Mouse (Mus musculus) ovary, postnatal 10 days (tissue): ENCODE measurements around the gene Slc13a4.

ENCODE experiments used
- DNase-seq: peaks from one replicate; pipeline ENCODE4 v3.0.0; 2022; ENCODE audit warnings: low spot score

Gene Slc13a4

DNA sequence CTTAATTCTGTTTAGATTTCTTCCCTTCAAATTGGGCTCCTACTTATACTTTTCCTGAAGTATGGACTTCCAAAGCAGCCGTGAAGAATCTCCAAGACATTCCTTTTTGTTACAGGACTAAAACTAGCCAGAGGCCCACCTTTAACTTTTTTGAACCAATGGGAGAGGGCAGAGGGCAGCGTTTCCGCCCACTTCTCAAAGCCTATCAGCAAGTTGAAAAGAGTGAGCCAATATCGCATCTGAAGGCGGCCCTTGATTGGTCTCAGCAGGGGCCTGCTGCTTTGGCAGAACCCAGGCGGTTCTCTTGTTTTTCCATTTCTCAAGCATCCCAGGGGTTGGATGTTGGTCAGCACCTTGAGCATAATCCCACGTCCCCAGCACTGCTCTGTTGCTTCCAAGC lies at the start of gene Slc13a4:
TSS of gene Slc13a4 (minus strand) at position 95 of the 400 bp plus-strand sequence.
- no peak for DNase-seq

DNA sequence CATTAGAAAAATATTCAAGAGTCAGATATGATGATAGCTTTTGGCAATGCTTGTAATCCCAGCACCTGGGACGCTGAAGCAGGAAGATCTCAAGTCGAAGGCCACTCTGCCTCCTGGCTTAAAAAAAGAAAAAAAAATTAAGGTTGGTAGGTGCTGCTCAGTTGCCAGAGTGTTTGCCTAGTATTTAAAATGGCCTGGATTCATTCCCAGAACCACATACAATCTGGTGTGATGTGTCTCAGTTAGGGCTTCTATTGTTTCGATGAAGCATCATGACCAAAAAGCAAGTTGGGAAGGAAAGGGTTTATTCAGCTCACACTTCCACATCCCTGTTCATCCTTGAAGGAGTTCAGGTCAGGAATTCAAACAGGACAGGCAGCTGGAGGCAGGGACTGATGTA lies 47.4 kb upstream of the Slc13a4 start:
- no peak for DNase-seq

DNA sequence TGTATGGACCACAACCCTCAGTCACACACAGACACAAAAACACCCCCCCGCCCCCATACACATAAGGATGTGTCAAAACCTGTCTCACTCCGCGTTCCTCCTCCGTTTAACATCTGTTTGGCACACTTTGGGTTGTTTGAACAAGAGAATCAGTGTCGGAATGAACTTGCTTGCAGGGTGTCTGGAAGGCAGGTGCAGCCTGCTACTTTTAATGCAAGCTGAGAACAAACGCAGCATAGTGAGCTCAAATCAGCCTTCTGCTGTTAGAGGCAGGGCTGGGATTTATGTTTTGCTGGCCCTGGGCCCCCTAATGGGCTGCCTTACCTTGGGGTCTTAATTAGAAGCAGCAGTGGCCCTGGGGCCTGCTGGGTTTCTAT lies 46.7 kb upstream of the Slc13a4 start:
- no peak for DNase-seq

DNA sequence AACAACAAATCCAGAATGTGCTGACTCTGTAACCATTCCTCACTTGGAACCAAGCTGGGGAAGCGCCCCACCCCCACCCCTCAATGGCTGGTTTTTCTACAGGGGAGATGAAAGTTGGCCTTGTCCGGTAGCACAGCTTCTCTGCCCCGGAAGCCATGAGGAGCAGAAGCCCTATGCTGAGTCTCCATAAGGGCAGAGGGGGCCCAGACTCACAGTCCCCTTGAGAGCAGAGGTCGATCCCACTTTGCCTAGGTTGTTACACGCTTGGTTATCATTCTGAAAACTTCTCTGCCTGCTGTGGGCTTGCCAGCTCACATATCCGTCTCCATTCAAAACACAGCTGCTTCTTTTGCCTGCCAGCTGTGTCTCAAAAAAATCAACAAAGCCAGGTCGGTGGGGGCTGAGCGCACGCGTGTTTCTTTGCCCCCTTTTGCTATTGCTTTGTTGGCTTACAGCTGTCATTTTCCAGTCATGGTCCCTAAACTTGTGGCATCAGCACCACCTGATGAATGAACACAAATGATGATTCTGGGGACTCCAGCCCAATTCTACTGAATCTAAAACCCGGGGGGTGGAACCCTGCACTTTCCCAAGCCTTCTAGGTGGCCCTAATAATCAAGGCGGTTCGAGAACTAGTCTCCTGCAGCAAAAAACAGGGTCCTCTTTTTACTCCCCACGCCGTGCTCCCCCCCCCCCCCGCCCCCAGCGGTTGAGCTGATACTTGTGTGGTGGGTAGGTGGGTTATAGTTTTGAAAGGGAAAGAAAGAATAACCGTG lies 46.1 kb upstream of the Slc13a4 start:
- DNase-seq: no peak

DNA sequence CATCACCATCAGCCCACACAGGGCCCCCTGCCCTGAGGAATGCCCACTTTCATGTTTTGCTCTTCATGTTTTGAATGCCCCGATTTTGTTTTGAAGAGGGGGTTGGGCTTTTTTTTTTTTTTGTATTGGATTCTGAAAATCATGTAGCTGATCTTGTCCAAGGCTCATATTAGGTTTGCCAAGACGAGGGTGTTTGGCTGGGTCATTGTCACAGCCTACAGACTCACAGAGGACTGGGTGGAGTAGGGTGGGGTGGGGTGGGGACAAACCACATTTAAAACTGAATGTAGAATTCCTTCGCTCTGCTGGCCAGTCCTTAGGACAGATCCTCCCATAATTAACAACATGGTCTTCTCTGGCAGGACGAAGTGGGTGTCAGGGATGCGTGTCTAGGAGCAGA lies 45.5 kb upstream of the Slc13a4 start:
- DNase-seq: no peak

DNA sequence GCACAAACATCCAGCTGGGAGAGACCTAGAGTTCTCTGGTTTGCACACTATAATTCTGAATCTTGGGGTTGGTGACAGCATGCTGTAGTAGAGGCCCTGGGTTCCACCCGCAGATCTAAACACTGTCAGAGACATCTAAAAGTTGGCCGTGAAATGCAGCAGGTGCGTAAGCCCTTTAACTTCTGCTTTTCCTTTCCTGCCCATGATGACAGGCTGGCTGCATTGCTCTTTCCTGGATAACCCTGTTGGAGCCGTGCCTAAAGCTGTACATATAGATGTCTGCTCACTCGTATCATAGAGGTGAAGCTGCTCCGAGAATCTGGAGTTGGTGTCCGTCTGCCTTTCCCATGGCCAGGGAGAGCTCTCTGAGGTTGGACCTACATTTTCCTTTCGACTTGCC lies 44.9 kb upstream of the Slc13a4 start:
- no peak for DNase-seq

DNA sequence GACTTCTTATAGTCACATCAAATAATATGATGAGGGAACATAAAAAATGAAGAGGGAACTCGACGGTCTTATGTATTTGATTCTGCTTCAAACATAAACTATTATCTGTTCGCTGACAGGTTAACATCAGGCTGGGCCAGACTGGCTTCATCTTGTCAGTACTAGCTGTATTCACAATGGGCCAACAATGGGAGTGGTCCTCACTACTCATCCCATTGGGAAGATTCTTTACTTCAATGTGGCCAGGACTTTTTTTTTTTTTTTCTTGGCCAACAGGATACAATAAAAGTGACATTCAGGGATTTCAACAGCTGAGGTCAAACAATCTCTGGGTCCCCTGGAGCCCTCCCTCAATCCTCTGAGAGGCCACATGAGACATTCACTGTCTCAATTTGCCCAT lies 43.9 kb upstream of the Slc13a4 start:
- no peak for DNase-seq

DNA sequence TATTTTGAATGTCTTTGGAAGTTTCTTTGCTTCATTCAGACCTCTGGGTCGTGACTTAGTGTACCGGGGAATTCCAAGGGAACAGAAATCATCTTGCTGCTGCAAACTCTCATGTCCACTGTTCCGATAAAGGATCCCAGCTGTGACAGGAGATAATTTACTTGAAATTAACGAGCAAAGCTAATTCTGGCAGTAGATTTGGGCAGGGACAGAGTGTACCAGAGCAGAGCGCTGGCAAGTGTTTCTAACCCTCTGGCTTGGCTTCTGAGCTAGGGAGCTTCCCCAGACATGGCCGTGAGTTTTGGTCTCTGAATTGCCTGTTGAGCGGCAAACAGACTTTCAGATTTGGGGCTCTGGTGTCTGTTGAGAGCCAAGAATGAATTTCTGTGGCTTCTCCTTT lies 41.9 kb upstream of the Slc13a4 start:
- no peak for DNase-seq

DNA sequence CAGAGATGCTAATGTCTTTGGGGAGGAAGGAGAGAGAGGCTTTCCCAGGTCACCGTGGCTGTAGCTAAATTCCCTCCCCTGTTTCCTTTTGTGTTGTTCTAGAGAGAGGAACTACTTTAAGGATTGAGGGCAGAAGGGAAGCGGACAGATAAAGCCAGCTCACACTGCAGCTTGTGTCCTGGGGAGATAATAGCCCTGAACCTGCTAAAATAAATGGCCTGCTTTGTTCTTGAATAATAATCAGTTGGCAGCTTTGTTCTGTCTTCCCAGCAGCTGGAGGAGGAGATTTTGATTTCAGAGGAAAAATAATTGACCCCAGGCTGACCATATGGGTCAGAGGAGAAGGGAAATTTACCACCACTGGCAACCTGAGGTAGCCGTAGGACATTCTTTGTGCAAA lies 30.7 kb upstream of the Slc13a4 start:
- DNase-seq: no peak

DNA sequence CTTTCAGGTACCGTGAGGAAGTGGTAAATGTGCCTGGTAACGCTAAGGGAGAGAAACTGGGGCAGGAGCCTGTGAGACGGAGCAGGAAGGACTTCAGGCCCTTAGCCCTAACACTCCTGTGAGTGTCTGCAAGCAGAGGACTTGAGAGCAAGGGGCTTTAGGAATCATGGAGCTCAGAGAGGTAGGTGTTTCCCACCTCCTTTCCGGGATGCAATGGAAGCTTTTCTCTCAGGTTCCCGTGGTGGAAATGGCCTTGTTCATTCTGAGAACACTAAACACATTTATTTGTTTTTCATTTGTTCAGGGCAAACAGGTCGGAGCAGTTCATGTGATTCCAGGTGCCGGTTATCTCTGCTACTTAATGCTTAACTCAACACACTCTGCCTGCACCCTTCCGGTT lies 29.9 kb upstream of the Slc13a4 start:
- no peak for DNase-seq

DNA sequence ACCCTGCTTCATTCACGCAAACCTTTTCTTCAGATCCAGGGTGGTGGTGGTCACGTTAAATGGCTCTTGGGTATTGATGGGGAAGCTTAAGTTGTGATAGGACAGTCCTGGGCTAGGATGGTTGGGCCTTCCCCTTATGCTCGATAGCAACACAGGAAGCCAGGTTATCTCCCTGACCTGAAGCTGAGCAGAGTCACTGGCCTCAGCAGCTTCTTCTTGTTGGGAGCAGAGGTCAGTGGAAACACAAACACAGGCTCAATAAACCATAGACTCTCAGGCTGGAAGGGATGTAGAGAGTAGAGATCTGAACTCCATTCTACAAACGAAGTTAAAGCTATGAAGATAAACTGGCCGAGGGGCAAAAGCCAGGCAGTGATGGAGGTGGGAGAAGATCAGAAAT lies 27.5 kb upstream of the Slc13a4 start:
- DNase-seq: no peak

DNA sequence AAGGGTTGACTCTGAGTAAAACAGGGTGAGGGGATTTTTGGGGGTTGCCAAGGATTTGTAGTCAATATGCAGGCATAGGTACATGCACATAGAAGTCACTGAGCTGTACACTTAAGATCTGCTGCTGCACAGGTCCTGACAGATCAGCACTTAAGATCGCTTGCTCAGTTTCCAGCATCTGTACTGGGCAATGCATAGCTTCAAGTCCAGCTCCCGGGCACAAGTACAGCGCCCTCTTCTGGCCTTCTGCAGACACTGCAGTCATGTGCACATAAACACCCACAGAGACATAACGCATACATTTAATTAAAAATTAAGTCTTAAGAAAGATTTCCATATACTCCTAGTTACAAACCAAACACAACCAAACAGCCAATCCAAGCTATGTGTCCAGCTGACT lies 26.3 kb upstream of the Slc13a4 start:
- DNase-seq: no peak

DNA sequence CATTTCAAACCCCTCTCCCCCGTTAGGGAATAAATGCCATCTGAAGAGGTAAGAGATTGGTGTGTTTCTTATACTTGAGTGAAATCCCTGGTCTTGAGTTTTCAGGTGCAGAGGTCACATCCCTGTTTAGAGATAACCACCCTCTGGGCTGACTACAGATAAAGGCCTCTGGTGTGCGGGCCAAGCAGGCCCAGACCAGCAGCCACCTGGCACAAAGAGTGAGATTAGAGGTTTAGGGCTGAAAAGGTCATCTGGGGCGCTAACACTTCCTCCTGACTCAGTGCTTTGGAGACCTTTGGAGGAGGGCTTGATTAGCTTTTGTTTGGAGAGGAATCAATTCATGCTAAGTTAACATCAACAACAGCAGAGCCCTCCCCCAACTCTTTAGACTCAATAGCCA lies 25.7 kb upstream of the Slc13a4 start:
- DNase-seq: no peak

DNA sequence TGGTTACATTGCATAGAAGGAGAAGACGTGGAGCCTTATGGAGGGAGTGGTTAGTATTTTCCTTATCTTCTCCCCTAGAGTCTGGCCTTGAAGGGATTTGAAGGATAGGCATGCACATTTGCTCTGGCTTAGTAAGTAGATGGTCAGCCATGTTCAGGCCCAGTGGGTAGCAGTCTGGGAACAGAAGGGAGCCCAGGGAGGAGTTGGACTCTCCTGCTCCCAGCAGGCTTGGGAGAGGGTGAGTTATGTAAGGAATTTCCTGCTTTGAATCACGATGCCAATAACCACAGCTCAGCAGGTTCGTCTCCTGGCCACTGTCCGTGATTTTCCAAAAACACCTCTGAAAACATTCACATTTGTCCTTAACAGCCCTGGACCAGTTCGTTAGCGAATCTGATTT lies 22.9 kb upstream of the Slc13a4 start:
- no peak for DNase-seq

DNA sequence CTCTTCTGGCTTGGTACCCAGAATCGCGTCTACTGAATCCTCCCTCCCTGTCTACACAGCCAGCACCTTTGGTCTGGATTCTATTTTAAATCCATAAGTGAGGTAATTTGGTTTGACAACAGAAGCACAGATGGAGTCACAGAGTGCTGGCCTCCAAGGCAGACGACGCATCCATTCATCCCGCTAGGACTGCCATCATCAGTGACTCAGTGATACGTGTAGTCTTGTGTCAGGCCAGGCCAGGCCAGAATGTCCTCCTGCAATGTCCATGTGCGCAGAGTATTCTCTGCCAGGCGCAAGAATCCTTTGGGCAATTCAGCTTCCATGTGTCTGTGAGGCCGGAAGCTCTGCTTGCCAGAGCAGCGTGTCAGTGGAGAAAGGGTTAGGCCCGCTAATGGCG lies 22.0 kb upstream of the Slc13a4 start:
- no peak for DNase-seq

DNA sequence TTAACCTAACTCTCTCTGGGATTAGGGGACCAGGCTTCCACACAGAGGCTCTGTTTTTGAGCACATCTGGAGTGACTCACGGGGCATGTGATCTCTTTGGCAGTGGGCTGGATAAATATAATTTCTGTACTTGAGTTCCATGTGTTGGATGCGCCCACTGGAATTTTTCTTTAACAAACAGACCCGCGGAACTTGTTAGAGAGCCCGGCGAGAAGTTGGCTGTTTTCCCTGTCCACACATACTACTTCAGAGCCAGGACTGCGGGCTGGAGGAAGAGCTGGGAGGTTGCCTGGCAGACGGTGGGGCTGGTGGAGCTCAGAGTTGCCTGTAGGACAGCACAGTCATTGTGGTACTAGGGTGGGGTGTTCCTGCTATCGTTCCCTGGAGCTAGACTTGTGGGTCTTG lies 18.2 kb upstream of the Slc13a4 start, which contains the start of gene Fam180a:
TSS of gene Fam180a (minus strand) at position 31 of the 405 bp plus-strand sequence.
- no peak for DNase-seq

DNA sequence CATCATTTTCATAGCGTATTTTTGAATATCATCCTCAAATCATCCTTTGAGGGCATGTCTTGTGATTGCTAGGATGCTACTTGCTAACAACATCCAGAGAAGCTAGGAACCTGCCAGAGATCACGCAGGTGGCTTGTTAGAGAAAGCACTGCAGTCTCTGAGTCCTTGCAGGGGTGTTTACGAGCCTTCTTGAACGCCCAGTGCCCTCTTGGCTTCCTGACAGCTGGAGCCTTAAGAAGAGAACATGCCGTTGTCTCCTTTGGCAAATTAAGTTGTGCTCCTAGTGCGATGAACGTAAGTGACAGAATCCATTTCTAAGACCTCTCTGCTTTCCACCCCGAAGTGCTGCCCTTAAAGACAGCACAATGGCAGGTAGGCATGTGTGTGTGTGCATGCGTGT lies 16.4 kb upstream of the Slc13a4 start:
- DNase-seq: no peak

DNA sequence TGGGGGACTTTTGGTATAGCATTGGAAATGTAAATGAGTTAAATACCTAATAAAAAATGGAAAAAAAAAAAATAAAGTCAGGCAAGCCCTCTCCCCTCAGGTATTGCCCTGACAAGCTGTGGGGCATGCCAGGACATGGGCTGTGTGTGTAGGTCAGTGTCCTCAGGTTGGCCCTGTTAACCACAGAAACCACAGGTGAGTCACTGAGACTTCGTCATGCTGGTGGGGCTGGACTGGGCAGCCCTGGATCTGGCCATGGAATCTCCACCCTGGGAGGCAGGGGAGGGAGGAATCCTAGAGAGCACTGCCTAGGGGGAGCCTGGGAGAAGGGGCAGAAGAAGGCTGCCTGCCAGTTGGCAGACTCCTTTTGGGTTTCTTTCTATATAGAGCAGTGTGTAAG lies 15.1 kb upstream of the Slc13a4 start:
- no peak for DNase-seq

DNA sequence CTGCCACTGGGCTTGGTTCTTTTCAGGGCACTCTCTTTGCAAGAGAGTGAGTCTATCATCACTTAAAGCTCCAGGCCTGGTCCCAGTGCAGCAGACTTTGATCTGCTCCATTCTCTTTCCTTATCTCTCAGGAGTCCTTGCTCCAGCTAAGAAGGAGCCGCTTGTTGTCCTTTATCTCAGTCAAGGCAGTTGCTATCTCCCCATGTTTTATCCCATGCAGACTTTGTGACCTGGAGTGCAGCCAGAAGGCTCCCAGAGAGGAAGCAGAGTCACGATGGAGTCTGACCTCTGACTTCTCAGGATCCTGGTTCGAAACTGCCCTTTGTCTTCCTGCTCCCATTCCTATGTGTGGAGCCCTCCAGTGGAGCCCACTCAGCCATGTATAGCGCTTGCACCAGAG lies 13.2 kb upstream of the Slc13a4 start:
- DNase-seq: no peak

DNA sequence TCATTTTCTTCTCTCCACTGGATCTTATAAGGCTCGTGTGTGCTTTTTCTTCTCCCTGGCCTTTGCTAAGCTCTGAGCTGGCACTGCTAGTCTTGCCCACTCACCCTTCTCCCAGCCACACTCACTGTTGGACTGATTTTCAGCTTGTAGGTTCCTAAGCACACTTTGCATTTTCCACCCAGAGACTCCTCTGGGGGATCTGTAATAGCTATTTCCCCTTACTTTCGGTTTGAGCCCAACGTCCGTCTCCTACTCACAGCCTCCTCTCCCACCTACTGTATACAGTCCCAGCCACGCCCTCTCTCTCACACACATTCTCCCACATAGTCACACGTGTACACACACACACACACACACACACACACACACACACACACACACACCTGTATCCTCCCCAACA lies 11.9 kb upstream of the Slc13a4 start:
- DNase-seq: no peak

DNA sequence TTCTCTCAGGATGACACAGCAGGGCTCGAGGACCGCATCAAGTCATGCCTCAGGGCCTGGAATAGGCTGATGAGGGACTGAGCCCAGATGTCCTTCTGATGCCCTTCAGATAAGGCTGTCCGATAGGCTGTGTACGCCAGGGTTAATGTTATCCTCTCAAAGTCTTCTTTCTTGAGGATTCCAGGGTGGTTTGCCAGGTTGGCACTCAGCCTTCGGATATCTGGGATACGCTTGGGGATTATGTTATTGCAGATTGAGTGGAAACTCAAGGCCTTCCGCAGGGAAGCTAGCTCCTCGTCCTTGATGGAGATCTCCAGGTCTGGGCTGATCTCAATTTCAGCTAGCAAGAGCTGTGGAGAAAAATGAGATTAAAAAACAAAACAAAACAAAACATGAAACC lies 5.6 kb upstream of the Slc13a4 start:
- DNase-seq: no peak

DNA sequence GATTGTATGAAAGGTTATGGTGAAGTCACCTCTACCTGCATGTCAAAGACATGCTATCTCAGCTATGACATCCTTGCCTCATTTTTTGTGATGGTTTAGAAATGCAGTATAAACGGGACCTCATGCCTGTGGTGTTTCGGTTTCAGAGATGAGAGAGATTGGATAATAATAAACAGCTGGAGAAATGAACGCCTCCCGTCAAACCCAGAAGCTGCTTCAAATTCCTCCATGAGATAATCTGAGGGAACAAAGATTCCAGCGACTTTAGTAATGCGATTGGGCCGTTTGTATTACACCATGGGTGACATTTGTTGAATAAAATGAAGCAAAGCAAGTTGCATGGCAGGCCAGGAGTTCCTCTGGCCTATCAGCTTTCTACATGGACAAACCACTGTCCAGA lies 1.5 kb upstream of the Slc13a4 start:
- DNase-seq: no peak

DNA sequence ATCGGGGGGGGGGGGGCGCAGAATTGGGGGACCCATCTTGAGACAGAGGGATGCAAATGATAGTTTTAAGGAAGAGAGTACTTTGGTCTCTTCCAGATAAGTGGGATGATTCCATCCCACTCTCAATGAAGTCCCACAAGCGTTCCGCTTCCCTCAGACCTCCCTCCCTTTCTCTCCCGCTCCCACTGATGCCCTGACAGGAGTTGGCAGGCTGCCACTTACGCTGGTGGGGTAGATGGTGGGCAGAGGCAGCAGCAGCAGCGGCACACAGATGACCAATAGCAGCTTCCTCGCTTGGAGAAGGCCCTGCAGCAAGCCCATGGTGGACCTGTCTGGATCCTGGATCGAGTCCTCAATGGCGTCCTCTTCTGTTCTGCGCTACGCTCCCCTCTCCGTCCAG lies 795 bp downstream of the Slc13a4 start:
- DNase-seq: no peak

DNA sequence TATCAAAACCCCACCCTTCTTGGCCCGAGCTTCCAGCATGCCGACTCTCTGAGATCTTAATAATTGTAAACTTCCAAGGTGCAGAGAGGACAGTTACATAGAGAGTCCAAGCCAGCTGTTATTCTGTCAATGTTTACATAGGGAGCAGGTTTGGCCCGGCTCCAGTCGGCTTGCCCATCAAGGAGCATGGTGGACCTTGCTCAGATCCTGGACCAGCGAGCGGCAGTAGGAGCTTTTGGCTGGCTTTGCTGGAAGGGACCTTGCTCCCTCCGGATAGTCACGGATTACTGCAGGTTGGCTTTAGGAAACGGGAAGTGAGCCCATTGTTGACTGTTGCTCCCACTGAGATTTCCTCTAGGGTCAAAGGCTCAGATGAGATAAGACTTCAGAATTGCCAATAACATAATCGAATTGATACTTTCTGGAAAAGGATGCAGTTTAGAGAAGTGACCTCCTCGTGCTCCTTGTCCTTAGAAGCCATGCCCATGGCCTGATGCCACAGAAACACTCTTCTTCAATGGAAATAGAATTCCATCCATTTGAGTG lies 4.5 kb downstream of the Slc13a4 start:
- no peak for DNase-seq
